Mouse (Mus musculus) hindbrain, embryonic 11.5 days (tissue): ENCODE data around the gene Asb10. TPM values are rescaled to one million over a fixed set of nuclear protein-coding genes. Genes with fewer than 3 reads are reported as not detected.

Experiments
- ATAC-seq: fragments of 200-750 bp; cut with Nextera tagmentation; 2 replicates; pipeline ENCODE4 v1.8.0; 2017; ENCODE audit warnings: mild to moderate bottlenecking, moderate TSS enrichment, moderate library complexity; ENCODE audit not compliant: low FRiP score
- DNase-seq: peaks from one replicate; pipeline ENCODE4 v3.0.0-alpha.2; 2015; ENCODE audit warnings: low spot score
- H3K27ac ChIP-seq: fragments of 300-500 bp; sonication (generic); 2 replicates; pipeline ENCODE4 v1.5.1; 2014; ENCODE audit warnings: mild to moderate bottlenecking, low read depth, low read length
- H3K27me3 ChIP-seq: fragments of 300-500 bp; sonication (generic); 2 replicates; pipeline ENCODE4 v1.6.1; 2014; ENCODE audit warnings: mild to moderate bottlenecking, low read length, moderate library complexity, mixed read lengths; ENCODE audit not compliant: control insufficient read depth, insufficient read depth
- H3K36me3 ChIP-seq: fragments of 300-500 bp; sonication (generic); 2 replicates; pipeline ENCODE4 v1.6.1; 2014; ENCODE audit warnings: mild to moderate bottlenecking, low read length, moderate library complexity, mixed read lengths; ENCODE audit not compliant: control insufficient read depth, insufficient read depth
- H3K4me1 ChIP-seq: fragments of 300-500 bp; sonication (generic); replicated peaks from 2 replicates; pipeline ENCODE4 v1.6.1; 2014; ENCODE audit warnings: low read length, mixed read lengths; ENCODE audit not compliant: control insufficient read depth, insufficient read depth
- H3K4me2 ChIP-seq: fragments of 300-500 bp; sonication (generic); replicated peaks from 2 replicates; pipeline ENCODE4 v1.6.1; 2014; ENCODE audit warnings: mild to moderate bottlenecking, low read depth, low read length
- H3K4me3 ChIP-seq: fragments of 300-500 bp; sonication (generic); 2 replicates; pipeline ENCODE4 v1.5.1; 2014; ENCODE audit warnings: low read depth, low read length
- H3K9ac ChIP-seq: fragments of 300-500 bp; sonication (generic); 2 replicates; pipeline ENCODE4 v1.6.1; 2014; ENCODE audit warnings: low read depth, low read length
- H3K9me3 ChIP-seq: fragments of 300-500 bp; sonication (generic); 2 replicates; pipeline ENCODE4 v1.6.1; 2016; ENCODE audit warnings: low read length; ENCODE audit not compliant: control insufficient read depth
- WGBS: fragments of 180-500 bp; shearing (Covaris S2); extraction: QIAGEN DNeasy Blood & Tissue Kit; methylation state at CpG from one replicate; pipeline ENCODE4 v1.1.7; 2014; 5-methylcytosine and 5-hydroxymethylcytosine counted together
- polyA plus RNA-seq: library from polyadenylated mRNA; unstranded; fragments of >200 nt; fragmentation: Nextera tagmentation; extraction: Ambion mirVana; gene quantifications from 2 replicates; pipeline ENCODE4 v1.2.1, GENCODE M21; 2014

Asb10 gene
- polyA plus RNA-seq, 1 experiment from 2014 or later: 0.20 TPM

DNA sequence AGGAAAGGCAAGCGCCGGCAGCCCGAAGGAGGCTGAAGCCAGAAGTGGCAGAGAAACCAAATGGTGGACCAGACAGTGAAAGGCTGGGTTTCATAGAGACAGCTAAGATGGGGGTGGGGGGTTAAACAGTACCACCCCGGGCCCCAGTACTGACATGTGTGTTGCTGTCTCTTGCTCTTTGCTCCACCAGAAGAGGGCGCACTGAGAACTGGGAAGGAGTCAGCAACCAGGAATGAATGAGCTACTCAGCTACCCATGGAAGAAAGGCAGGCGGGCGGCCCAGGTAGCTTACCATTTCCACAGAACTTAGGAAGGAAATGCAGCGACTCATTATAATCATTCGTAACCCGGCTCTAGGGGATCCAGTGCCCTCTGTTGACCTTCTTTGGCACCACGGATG is 30.1 kb downstream of the Asb10 start:
- no peaks in the 10 kb centered on the region for H3K27me3 ChIP-seq
- no peak overlapping the region for H3K4me2 ChIP-seq
- 47% methylated on average over 11 of the region's 11 CpGs for WGBS
- ATAC-seq (no peak), DNase-seq (no peak)
- no peak overlapping the region for H3K27ac ChIP-seq
- no peaks in the 10 kb centered on the region for H3K4me1 ChIP-seq
- H3K9me3 ChIP-seq: no peaks in the 10 kb centered on the region
- H3K36me3 ChIP-seq: no peaks in the 10 kb centered on the region
- no peak overlapping the region for H3K9ac ChIP-seq
- H3K4me3 ChIP-seq: no peak overlapping the region

DNA sequence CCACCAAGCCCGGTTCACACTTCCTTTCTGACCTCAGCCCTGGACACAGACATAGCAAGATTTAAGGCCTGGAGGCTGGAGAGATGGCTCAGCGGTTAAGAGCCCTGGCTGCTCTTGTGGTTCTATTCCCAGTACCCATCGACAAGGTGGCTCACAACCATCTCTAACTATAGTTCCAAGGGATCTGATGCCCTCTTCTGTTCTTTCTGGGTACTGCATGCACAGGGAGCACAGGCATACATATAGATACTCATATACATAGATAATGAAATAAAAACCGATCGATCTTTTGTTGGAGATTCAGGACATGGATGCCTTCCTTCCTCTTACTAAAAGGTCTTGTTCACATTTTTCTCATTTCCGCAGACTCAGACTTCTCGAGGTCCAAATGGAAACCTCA is 32.4 kb downstream of the Asb10 start:
- Histone ChIP-seq H3K27me3 (no peaks in the 10 kb centered on the region; the same call in 1 of the 2 replicates), H3K4me3 (no peak overlapping the region), H3K27ac (no peak overlapping the region), H3K9ac (no peak overlapping the region), H3K9me3 (no peaks in the 10 kb centered on the region), H3K4me1 (no peaks in the 10 kb centered on the region), H3K36me3 (no peaks in the 10 kb centered on the region), H3K4me2 (no peak overlapping the region)
- 92% methylated on average over 7 of the region's 7 CpGs for WGBS
- ATAC-seq: no peak
- DNase-seq: no peak

DNA sequence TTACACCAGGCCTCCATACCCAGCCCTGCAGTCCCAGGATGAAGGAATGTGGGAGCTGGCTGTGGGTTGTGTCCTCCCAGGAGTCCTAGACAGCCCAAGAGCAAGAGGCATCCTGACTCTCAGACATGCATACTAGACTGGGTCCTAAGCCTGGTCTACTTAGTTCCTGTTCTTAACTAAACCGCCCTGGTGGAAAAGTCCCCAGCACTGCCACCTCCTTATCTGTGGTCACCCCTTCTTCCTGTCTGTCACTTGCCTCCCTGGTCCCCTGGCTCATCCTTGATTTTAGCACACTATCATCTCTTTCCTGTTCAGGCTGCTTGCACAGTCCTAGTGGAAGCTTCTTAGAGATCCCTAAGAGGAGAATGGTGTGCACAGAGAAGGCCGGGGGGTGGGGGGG is 35.3 kb downstream of the Asb10 start:
- WGBS: 51% methylated on average over 2 of the region's 2 CpGs
- no peak overlapping the region for H3K4me3 ChIP-seq
- no peak for ATAC-seq
- no peak overlapping the region for H3K27ac ChIP-seq
- no peak overlapping the region for H3K9ac ChIP-seq
- H3K4me1 ChIP-seq: no peaks in the 10 kb centered on the region
- DNase-seq: no peak
- no peak overlapping the region for H3K4me2 ChIP-seq
- H3K36me3 ChIP-seq: 0 out of 2 replicates have a peak, but pooled peaks cover 6% of the 10 kb centered on the region
- H3K27me3 ChIP-seq: no peaks in the 10 kb centered on the region; the same call in 1 of the 2 replicates
- no peaks in the 10 kb centered on the region for H3K9me3 ChIP-seq

DNA sequence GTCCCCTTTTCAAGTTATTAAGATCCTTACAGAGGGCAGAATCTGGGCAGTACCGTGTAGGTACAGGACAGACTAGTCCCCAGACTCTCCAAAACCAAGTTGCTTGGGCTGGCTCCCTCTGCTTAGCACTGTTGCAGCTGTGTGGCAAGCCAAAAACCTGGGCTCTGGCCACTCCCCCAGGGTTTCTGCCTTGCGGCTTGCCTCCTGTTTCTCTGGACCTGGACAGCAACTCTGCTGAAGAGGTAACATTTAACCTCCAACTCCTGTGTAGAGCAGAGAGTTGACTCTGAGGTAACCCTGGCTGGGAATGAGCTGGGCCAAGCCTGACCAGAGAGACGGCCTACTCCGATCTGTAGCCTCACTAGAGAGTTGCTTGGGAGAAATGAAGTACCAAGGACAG is 38.0 kb downstream of the Asb10 start:
- Histone ChIP-seq H3K9me3 (no peaks in the 10 kb centered on the region), H3K4me1 (0 out of 2 replicates have a peak, but pooled peaks cover 6% of the 10 kb centered on the region), H3K9ac (no peak overlapping the region), H3K36me3 (0 out of 2 replicates have a peak, but pooled peaks cover 6% of the 10 kb centered on the region), H3K27ac (no peak overlapping the region), H3K27me3 (no peaks in the 10 kb centered on the region; the same call in 1 of the 2 replicates), H3K4me2 (no peak overlapping the region), H3K4me3 (no peak overlapping the region)
- WGBS: 77% methylated on average over 4 of the region's 4 CpGs
- ATAC-seq (no peak), DNase-seq (no peak)

GRCm38 (mm10) chr5:24500851-24501250 is 39.9 kb downstream of the Asb10 start:
- H3K36me3 ChIP-seq: 0 out of 2 replicates have a peak, but pooled peaks cover 9% of the 10 kb centered on the region
- H3K9me3 ChIP-seq: no peaks in the 10 kb centered on the region
- DNase-seq (no peak), ATAC-seq (no peak)
- no peak overlapping the region for H3K4me3 ChIP-seq
- H3K27me3 ChIP-seq: no peaks in the 10 kb centered on the region; the same call in 1 of the 2 replicates
- WGBS: 90% methylated on average over 11 of the region's 11 CpGs
- peaks cover 11% of the 10 kb centered on the region for H3K4me1 ChIP-seq
- peak overlapping the region; percentile 45; the same call in 1 of the 2 replicates for H3K27ac ChIP-seq
- no peak overlapping the region for H3K4me2 ChIP-seq
- H3K9ac ChIP-seq: no peak overlapping the region

DNA sequence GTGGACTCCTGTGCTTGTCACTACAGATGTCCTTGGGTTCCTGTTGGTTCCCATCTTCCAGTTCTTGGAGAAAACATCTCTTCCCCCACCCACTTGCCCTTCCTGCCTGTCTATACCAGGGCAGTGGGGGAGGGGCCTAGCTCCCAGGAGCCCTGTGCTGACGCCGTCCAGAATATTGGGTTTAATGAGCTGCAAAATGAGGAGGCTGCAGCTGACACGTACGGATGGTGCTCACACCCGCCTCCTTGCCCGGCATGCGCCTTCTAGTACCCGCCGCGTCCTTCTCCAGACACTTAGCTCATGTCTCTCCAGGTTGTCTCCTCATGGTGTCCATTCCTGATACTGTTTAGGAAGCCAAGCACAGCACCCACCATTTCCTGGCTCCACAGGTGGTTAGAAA is 41.7 kb downstream of the Asb10 start:
- H3K27ac ChIP-seq: no peak overlapping the region
- peak; percentile 56 for DNase-seq
- no peak overlapping the region for H3K9ac ChIP-seq
- no peaks in the 10 kb centered on the region for H3K27me3 ChIP-seq
- H3K4me3 ChIP-seq: no peak overlapping the region
- no peaks in the 10 kb centered on the region for H3K9me3 ChIP-seq
- H3K4me1 ChIP-seq: peaks cover 11% of the 10 kb centered on the region
- ATAC-seq: peak; percentile 36; the same call in 1 of the 2 replicates
- 0 out of 2 replicates have a peak, but pooled peaks cover 9% of the 10 kb centered on the region for H3K36me3 ChIP-seq
- 49% methylated on average over 10 of the region's 10 CpGs for WGBS
- no peak overlapping the region for H3K4me2 ChIP-seq

DNA sequence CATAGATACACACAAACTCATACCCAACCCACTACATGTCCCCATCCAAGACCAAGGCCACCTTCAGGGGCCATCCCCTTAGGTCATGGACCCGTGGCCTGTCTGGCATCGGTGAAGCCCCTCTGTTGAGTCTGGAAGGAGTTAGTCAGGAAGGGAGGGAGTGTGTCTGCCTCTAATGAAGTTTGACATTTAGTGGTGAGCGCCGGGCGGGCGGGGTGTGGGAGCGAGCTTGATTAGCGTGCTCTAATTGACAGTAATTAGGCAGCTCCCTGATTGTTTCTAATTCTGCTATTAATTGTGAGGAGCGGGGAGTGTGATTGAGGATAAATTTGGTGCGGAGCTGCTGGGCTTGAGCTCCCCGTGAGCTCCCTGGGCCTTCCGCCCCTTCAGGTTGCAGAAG is 43.3 kb downstream of the Asb10 start:
- Histone ChIP-seq H3K27me3 (no peaks in the 10 kb centered on the region), H3K4me2 (no peak overlapping the region), H3K9ac (no peak overlapping the region), H3K4me3 (no peak overlapping the region), H3K4me1 (peaks cover 11% of the 10 kb centered on the region), H3K36me3 (peaks cover 17% of the 10 kb centered on the region), H3K27ac (no peak overlapping the region), H3K9me3 (no peaks in the 10 kb centered on the region)
- DNase-seq: no peak
- ATAC-seq: no peak
- WGBS: 73% methylated on average over 12 of the region's 12 CpGs

DNA sequence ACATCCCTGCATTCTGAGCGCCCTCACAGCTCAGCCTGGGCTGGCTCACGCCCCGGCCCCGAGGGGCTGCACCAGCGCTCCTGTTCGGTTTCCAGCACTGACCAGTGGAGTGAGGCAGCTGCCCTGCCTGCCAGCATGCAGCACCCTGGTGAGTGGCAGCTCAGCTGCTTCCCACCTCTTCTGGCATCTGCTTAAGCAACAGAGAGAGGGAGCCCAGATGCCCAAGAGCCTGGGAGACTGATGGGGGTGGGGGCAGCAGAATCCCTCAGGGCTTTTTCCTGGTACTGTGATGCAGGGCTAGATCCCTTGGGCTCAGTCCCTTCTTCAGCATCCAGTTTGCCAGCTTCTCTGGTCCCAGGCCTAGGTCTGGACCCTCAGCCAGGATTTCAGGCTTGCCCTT is 44.0 kb downstream of the Asb10 start:
- H3K4me3 ChIP-seq: no peak overlapping the region
- DNase-seq (no peak), ATAC-seq (no peak)
- H3K9me3 ChIP-seq: no peaks in the 10 kb centered on the region
- H3K27ac ChIP-seq: 0 out of 2 replicates have a peak overlapping the region, but pooled peaks have one; percentile 24
- peaks cover 11% of the 10 kb centered on the region for H3K4me1 ChIP-seq
- peaks cover 20% of the 10 kb centered on the region for H3K36me3 ChIP-seq
- 46% methylated on average over 6 of the region's 6 CpGs for WGBS
- no peak overlapping the region for H3K9ac ChIP-seq
- no peak overlapping the region for H3K4me2 ChIP-seq
- no peaks in the 10 kb centered on the region for H3K27me3 ChIP-seq

DNA sequence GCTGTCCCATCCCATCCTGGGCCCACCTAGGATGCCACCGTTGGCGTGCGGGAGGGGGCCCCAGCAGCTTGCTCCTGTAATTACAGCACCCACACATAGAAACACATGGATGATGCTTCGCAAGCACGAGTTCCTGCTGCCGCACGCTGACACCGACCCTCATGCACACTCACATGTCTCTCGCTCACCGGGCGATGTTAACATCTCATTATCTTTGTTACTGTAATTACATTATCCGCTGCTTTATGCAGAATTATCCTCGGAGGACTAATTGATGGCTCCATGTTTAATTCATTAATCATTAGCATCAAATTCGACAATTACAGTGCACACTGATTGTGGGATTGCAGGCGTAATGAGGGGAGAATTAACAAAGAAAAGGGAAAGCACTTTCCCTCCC is 45.8 kb downstream of the Asb10 start:
- Histone ChIP-seq H3K4me1 (peaks cover 11% of the 10 kb centered on the region), H3K9ac (no peak overlapping the region), H3K27me3 (no peaks in the 10 kb centered on the region)

More for the DNA sequence above, 45.8 kb downstream of the Asb10 start:
- ATAC-seq: no peak
- Histone ChIP-seq H3K9me3 (no peaks in the 10 kb centered on the region), H3K4me2 (no peak overlapping the region), H3K36me3 (peaks cover 16% of the 10 kb centered on the region), H3K4me3 (no peak overlapping the region), H3K27ac (no peak overlapping the region)
- DNase-seq: no peak
- 87% methylated on average over 15 of the region's 15 CpGs for WGBS
